ENCODE assay signal across 22 mouse cellular contexts in genomic region chr14:30424638-30425037, GRCm38 (mm10).
"Had no signal": no experiment of that assay in that cellular context is flagged by ENCODE, and none has a peak within 500 bp of the region (broad histone marks: within the 10 kb centered on the region; RNA-seq: fewer than 3 reads in every experiment).

No protein-coding gene starts in this region.

- H3K9me3 ChIP-seq: kidney, embryonic 15.5 days; limb, embryonic 12.5 days; limb, embryonic 15.5 days had no signal

- H3K4me3 ChIP-seq: kidney, embryonic 15.5 days; limb, embryonic 12.5 days; limb, embryonic 15.5 days had no signal

- H3K27ac ChIP-seq: kidney, embryonic 15.5 days; limb, embryonic 12.5 days; limb, embryonic 15.5 days; liver, embryonic 14.5 days; macrophage; stomach, postnatal 0 days had no signal

- H3K9ac ChIP-seq: kidney, embryonic 15.5 days; limb, embryonic 12.5 days; limb, embryonic 15.5 days; liver, embryonic 14.5 days; liver, postnatal 0 days; lung, embryonic 14.5 days had no signal

- H3K27me3 ChIP-seq: kidney, embryonic 15.5 days; limb, embryonic 12.5 days; limb, embryonic 15.5 days had no signal

- H3K36me3 ChIP-seq: kidney, embryonic 15.5 days; limb, embryonic 12.5 days; limb, embryonic 15.5 days had no signal

- ATAC-seq: liver, postnatal 0 days; lung, postnatal 0 days had no signal

- H3K4me2 ChIP-seq: kidney, embryonic 15.5 days; limb, embryonic 12.5 days; limb, embryonic 15.5 days; liver, embryonic 11.5 days; lung, embryonic 14.5 days; midbrain, embryonic 11.5 days had no signal

- DNase-seq: kidney, postnatal 10 days; kidney, postnatal 36 days; layer of hippocampus, postnatal 36 days; left cerebral cortex, postnatal 4 days; liver, postnatal 0 days; lung, embryonic 14.5 days; midbrain, embryonic 14.5 days; right cerebral cortex, adult 18-20 months; right cerebral cortex, postnatal 14 days; right cerebral cortex, postnatal 4 days; thymus, adult 2 months; thymus, postnatal 14 days; thymus, postnatal 4 days had no signal
